ENCODE assay signal across 10 mouse cellular contexts in the genomic region with DNA sequence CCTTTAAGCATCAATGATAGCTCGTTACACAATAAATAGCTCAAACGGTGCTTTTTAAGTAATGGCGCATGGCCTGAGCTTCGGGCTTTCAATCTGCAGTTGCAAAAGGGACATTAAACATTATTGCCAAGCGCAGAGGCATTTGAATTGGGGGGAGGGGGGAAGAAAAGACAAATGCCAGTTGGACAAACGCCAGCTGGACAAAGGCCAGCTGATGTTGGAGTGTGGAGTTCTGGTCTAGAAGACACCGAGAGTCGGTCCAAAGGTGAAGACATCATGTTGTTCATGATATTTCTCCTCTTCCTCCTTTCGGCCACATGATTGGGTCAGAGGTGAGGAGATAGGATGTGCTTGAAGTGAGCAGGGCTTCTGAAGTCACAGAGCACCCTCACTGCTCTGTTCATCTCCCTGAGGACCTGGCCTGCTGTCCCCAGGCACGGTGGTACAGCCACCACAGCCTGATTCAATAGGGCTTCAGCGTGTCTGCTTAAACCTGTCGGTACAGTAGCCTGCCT.
A peak's percentile ranks its signal among the peaks of the same experiment; 100 is the strongest.
DNase-seq lines count a peak whose midpoint lies in the region; ATAC-seq and TF ChIP-seq lines count a peak whose summit lies in the region.
"Had no signal": no experiment of that assay in that cellular context is flagged by ENCODE, and none has a peak within 500 bp of the region (broad histone marks: within the 10 kb centered on the region; RNA-seq: fewer than 3 reads in every experiment).

No protein-coding gene starts in this region.

- H3K9me3 ChIP-seq in kidney, postnatal 0 days (replicated peaks; ENCODE audit: low read length), result no peaks in the 10 kb centered on the region
- H3K9me3 ChIP-seq: lung, embryonic 15.5 days had no signal

- no peak overlapping the region for H3K4me3 ChIP-seq in kidney, postnatal 0 days (replicated peaks; ENCODE audit: low read depth, low read length)
- H3K4me3 ChIP-seq: lung, embryonic 15.5 days had no signal

- H3K27ac ChIP-seq in kidney, postnatal 0 days, result 0 out of 2 replicates have a peak overlapping the region, but pooled peaks have one; percentile 13
- H3K27ac ChIP-seq: lung, embryonic 15.5 days had no signal

- peak overlapping the region; percentile 21; the same call in 1 of the 2 replicates for H3K4me2 ChIP-seq in kidney, postnatal 0 days (ENCODE audit: low read length)
- H3K4me2 ChIP-seq: lung, embryonic 15.5 days had no signal

- no peaks in the 10 kb centered on the region for H3K27me3 ChIP-seq in kidney, postnatal 0 days (ENCODE audit: insufficient read depth, low read length)
- H3K27me3 ChIP-seq: lung, embryonic 15.5 days had no signal

- 11% methylated on average over 12 of the region's 12 CpGs for WGBS in kidney, postnatal 0 days

- H3K4me1 ChIP-seq in kidney, postnatal 0 days (replicated peaks; ENCODE audit: insufficient read depth, low read length), result peaks cover 8% of the 10 kb centered on the region; the same call in 1 of the 2 replicates

- H3K9ac ChIP-seq in kidney, postnatal 0 days (ENCODE audit: low read depth, low read length), result no peak overlapping the region
- H3K9ac ChIP-seq: lung, embryonic 15.5 days had no signal

- ATAC-seq in kidney, postnatal 0 days (replicated peaks; ENCODE audit: low FRiP score, low read depth), result peak; percentile 74

- DNase-seq in embryo, embryonic 10.5 days (ENCODE audit: low spot score), result peak; percentile 14
- no peak for DNase-seq in embryo, embryonic 10 days (ENCODE audit: low spot score)
- DNase-seq in right cerebral cortex, postnatal 4 days, result peak; percentile 48
- no peak for DNase-seq in right cerebral cortex, postnatal 14 days
- peak; percentile 46 for DNase-seq in kidney, postnatal 0 days (ENCODE audit: low spot score)
- no peak for DNase-seq in spleen, adult 18-20 months
- no peak for DNase-seq in layer of hippocampus, adult 8-10 months (ENCODE audit: low spot score in 2 of 2)
- DNase-seq in layer of hippocampus, postnatal 14 days (ENCODE audit: low spot score in 2 of 2), result no peak
- DNase-seq: gastrocnemius, postnatal 25 days had no signal

- TF ChIP-seq CTCF in kidney, postnatal 0 days (IDR thresholded peaks at IDR 0.05; ENCODE audit: low read depth), result no peak

- H3K36me3 ChIP-seq in kidney, postnatal 0 days (ENCODE audit: insufficient read depth, low read length), result no peaks in the 10 kb centered on the region
- H3K36me3 ChIP-seq: lung, embryonic 15.5 days had no signal

Comparison
In these comparisons a context has a peak if more than half of its experiments do, and no peak if none do; other contexts are left out.
1. DNase-seq: peak in embryo, embryonic 10.5 days (single experiment), right cerebral cortex, postnatal 4 days (single experiment) and kidney, postnatal 0 days (single experiment); none in embryo, embryonic 10 days (single experiment), right cerebral cortex, postnatal 14 days (single experiment), spleen, adult 18-20 months (0 of 2), layer of hippocampus, adult 8-10 months (0 of 2) and layer of hippocampus, postnatal 14 days (0 of 2).